In the genomic region with DNA sequence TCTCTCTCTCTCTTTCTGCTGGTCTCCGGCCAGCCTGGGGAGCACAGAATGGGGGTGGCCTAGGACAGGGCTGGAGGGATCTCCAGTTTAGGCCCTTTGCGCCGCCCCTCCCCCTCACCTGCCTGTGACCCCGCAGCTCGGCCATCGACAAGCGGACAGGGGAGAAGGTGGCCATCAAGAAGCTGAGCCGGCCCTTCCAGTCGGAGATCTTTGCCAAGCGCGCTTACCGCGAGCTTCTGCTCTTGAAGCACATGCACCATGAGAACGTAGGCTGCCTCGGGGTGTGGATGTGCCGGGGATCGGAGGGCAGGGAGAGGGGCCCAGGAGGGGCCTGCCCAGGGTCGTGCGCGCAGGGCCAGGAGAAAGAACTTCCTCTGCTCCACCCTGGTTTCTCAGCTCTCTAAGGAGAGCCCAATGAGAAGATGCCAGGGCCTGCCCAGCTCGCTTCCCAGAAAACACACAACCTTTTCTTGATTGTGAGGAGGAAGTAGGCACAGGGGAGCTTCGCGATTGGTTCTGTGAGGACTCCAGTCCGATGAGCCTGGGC, we compare ENCODE assay signal across 8 mouse cellular contexts. TPM values are rescaled to one million over a fixed set of nuclear protein-coding genes. Genes with fewer than 3 reads are reported as not detected.
A peak's percentile ranks its signal among the peaks of the same experiment; 100 is the strongest.
DNase-seq lines count a peak whose midpoint lies in the region; ATAC-seq and TF ChIP-seq lines count a peak whose summit lies in the region.

No protein-coding gene starts in this region.

- 3% methylated on average over 24 of the region's 24 CpGs for WGBS in heart, embryonic 14.5 days
- WGBS in limb, embryonic 10.5 days, result 3% methylated on average over 24 of the region's 24 CpGs
- 5% methylated on average over 24 of the region's 24 CpGs for WGBS in midbrain, embryonic 13.5 days

- H3K4me1 ChIP-seq in heart, embryonic 14.5 days (ENCODE audit: control insufficient read depth in 2 of 2, insufficient read depth in 2 of 2, low read length in 2 of 2), result peaks cover 11 to 18% of the 10 kb centered on the region in 2 experiments
- peaks cover 24% of the 10 kb centered on the region for H3K4me1 ChIP-seq in limb, embryonic 10.5 days
- H3K4me1 ChIP-seq in midbrain, embryonic 13.5 days (replicated peaks), result peaks cover 15% of the 10 kb centered on the region

- DNase-seq in layer of hippocampus, adult 2 months (ENCODE audit: low spot score in 2 of 2), result no peak
- DNase-seq in layer of hippocampus, adult 9-11 months, result no peak
- peak; percentile 62 to 69 for DNase-seq in cerebellum, postnatal 10 days
- peak; percentile 58 for DNase-seq in limb, embryonic 10.5 days (ENCODE audit: low spot score)
- DNase-seq in layer of hippocampus, postnatal 25 days (ENCODE audit: extremely low spot score in 1 of 2, low spot score in 1 of 2), result no peak
- no peak for DNase-seq in frontal cortex, adult 2 months (ENCODE audit: extremely low spot score in 1 of 2, low spot score in 1 of 2)

- ATAC-seq in heart, embryonic 14.5 days (ENCODE audit: insufficient number of reproducible peaks, insufficient read depth, low FRiP score, low read depth), result peak; percentile 26; the same call in 1 of the 2 replicates
- ATAC-seq in midbrain, embryonic 13.5 days, result no peak

- TF ChIP-seq CTCF in layer of hippocampus, adult 2 months (conservative IDR thresholded peaks at IDR 0.05), result no peak

- no peaks in the 10 kb centered on the region for H3K36me3 ChIP-seq in heart, embryonic 14.5 days (ENCODE audit: control insufficient read depth, insufficient read depth, low read length)
- H3K36me3 ChIP-seq in limb, embryonic 10.5 days, result no peaks in the 10 kb centered on the region
- H3K36me3 ChIP-seq in midbrain, embryonic 13.5 days, result no peaks in the 10 kb centered on the region

- H3K9ac ChIP-seq in heart, embryonic 14.5 days (ENCODE audit: low read length), result peak overlapping the region; percentile 68
- peak overlapping the region; percentile 58 for H3K9ac ChIP-seq in midbrain, embryonic 13.5 days (replicated peaks)

- H3K27me3 ChIP-seq in heart, embryonic 14.5 days (ENCODE audit: control insufficient read depth, insufficient read depth, low read length), result peaks cover 37% of the 10 kb centered on the region
- peaks cover 56% of the 10 kb centered on the region for H3K27me3 ChIP-seq in limb, embryonic 10.5 days (ENCODE audit: low read depth, poor library complexity, severe bottlenecking)
- H3K27me3 ChIP-seq in midbrain, embryonic 13.5 days, result peaks cover 39% of the 10 kb centered on the region

- peak overlapping the region; percentile 89 for H3K4me2 ChIP-seq in heart, embryonic 14.5 days (ENCODE audit: low read length)
- peak overlapping the region; percentile 65 for H3K4me2 ChIP-seq in midbrain, embryonic 13.5 days (replicated peaks)

- H3K27ac ChIP-seq in layer of hippocampus, adult 2 months, result no peak overlapping the region
- no peak overlapping the region for H3K27ac ChIP-seq in heart, embryonic 14.5 days (replicated peaks in 1 of 2; ENCODE audit: control insufficient read depth in 1 of 2, insufficient read depth in 1 of 2, low read depth in 2 of 2, low read length in 2 of 2)
- peak overlapping the region; percentile 50 for H3K27ac ChIP-seq in limb, embryonic 10.5 days
- H3K27ac ChIP-seq in midbrain, embryonic 13.5 days, result no peak overlapping the region

- H3K4me3 ChIP-seq in layer of hippocampus, adult 2 months, result peak overlapping the region; percentile 33; the same call in 1 of the 2 replicates
- peak overlapping the region; percentile 36 to 49 for H3K4me3 ChIP-seq in heart, embryonic 14.5 days (ENCODE audit: control insufficient read depth in 1 of 2, insufficient read depth in 1 of 2, low read depth in 1 of 2, low read length in 2 of 2)
- H3K4me3 ChIP-seq in limb, embryonic 10.5 days, result peak overlapping the region; percentile 55
- peak overlapping the region; percentile 38 for H3K4me3 ChIP-seq in midbrain, embryonic 13.5 days (replicated peaks)

- no peaks in the 10 kb centered on the region for H3K9me3 ChIP-seq in heart, embryonic 14.5 days (ENCODE audit: control insufficient read depth, low read length)
- no peaks in the 10 kb centered on the region for H3K9me3 ChIP-seq in limb, embryonic 10.5 days (replicated peaks)
- H3K9me3 ChIP-seq in midbrain, embryonic 13.5 days, result no peaks in the 10 kb centered on the region

RNA-seq across cellular contexts. Expression of a gene that starts 0.9 kb away (rescaled TPM):
- under 1 TPM; 0.59 to 0.66 TPM for total RNA-seq in layer of hippocampus, adult 2 months (2021)
- polyA plus RNA-seq in heart, embryonic 14.5 days (2014; fragmentation: Nextera tagmentation; extraction: Ambion mirVana), result 1.7 and 2.5 TPM in 2 replicates
- 8.2 and 8.6 TPM in 2 replicates for polyA plus RNA-seq in limb, embryonic 10.5 days (2016; fragmentation: Nextera tagmentation; extraction: Ambion mirVana)
- polyA plus RNA-seq in midbrain, embryonic 13.5 days (2015; fragmentation: Nextera tagmentation; extraction: Ambion mirVana), result 0.58 and 0.96 TPM in 2 replicates
- 1 to 10 TPM in 1 of 2 experiments, under 1 TPM in 1; 0.45 to 1.3 TPM for total RNA-seq in layer of hippocampus, postnatal 25 days (2021)
- 0.88 and 0.92 TPM in 2 replicates for polyA plus RNA-seq in frontal cortex, adult 2 months (2012; rRNA removed)

RNA-seq across cellular contexts. Expression of a gene that starts 30.9 kb away (rescaled TPM):
- 10 to 100 TPM; 43.4 to 44.8 TPM for total RNA-seq in layer of hippocampus, adult 2 months (2021)
- polyA plus RNA-seq in heart, embryonic 14.5 days (2014; fragmentation: Nextera tagmentation; extraction: Ambion mirVana), result 6.0 and 6.4 TPM in 2 replicates
- 11.6 and 14.0 TPM in 2 replicates for polyA plus RNA-seq in limb, embryonic 10.5 days (2016; fragmentation: Nextera tagmentation; extraction: Ambion mirVana)
- 9.2 and 11.0 TPM in 2 replicates for polyA plus RNA-seq in midbrain, embryonic 13.5 days (2015; fragmentation: Nextera tagmentation; extraction: Ambion mirVana)
- total RNA-seq in layer of hippocampus, postnatal 25 days (2021), result 10 to 100 TPM; 36.2 to 50.0 TPM
- polyA plus RNA-seq in frontal cortex, adult 2 months (2012; rRNA removed), result 39.0 and 44.3 TPM in 2 replicates

RNA-seq across cellular contexts. Expression of a gene that starts 44.1 kb away (rescaled TPM):
- 1 to 10 TPM; 2.7 to 5.5 TPM for total RNA-seq in layer of hippocampus, adult 2 months (2021)
- 2.2 and 2.5 TPM in 2 replicates for polyA plus RNA-seq in heart, embryonic 14.5 days (2014; fragmentation: Nextera tagmentation; extraction: Ambion mirVana)
- polyA plus RNA-seq in limb, embryonic 10.5 days (2016; fragmentation: Nextera tagmentation; extraction: Ambion mirVana), result 3.9 and 4.0 TPM in 2 replicates
- polyA plus RNA-seq in midbrain, embryonic 13.5 days (2015; fragmentation: Nextera tagmentation; extraction: Ambion mirVana), result 1.8 and 2.3 TPM in 2 replicates
- 1 to 10 TPM; 1.6 to 1.7 TPM for total RNA-seq in layer of hippocampus, postnatal 25 days (2021)
- 0.95 and 1.1 TPM in 2 replicates for polyA plus RNA-seq in frontal cortex, adult 2 months (2012; rRNA removed)

Comparison
In these comparisons a context has a peak if more than half of its experiments do, and no peak if none do; other contexts are left out.
1. DNase-seq: peak in cerebellum, postnatal 10 days (2 of 2) and limb, embryonic 10.5 days (single experiment); none in layer of hippocampus, adult 2 months (0 of 2), layer of hippocampus, adult 9-11 months (single experiment), layer of hippocampus, postnatal 25 days (0 of 2) and frontal cortex, adult 2 months (0 of 2).
2. Peak in every context shown above with its lines, with median percentiles within 50 percentile points of each other: H3K4me3 ChIP-seq.